Mouse (Mus musculus): ENCODE data around the gene Fbxo34. TPM values are rescaled to one million over a fixed set of nuclear protein-coding genes. Genes with fewer than 3 reads are reported as not detected.
"Not testable (repeated sequence)": the region's sequence is repeated elsewhere in the genome, so short reads cannot be mapped to it uniquely, and the experiment has no call there.

Fbxo34 gene
- polyA plus RNA-seq, 1 experiment from 2014 or later: 33.6 TPM

DNA sequence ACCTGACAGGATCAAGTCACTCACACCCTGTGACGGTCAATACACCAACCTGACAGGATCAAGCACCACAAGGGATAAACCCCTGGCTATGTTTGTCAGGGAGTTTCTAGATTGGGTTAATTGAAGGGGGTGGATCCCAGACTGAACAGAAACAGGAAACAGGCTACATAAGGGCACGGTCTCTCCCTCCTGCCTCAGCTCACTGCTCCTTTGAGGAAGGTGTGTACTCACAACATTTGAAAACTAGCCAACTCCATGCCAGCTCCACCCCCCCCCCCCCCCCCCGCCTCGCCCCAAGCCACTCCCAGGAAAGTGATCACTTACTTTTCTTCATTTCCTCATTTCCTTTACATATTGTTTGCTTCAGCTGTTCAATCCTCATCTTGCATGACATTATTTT, 104.0 kb downstream of the Fbxo34 start:
- no peak overlapping the region for H3K4me2 ChIP-seq (ENCODE audit: low read length)
- no peaks in the 10 kb centered on the region for H3K27me3 ChIP-seq (replicated peaks; ENCODE audit: control insufficient read depth, insufficient read depth, low read length)
- H3K9ac ChIP-seq (ENCODE audit: low read depth, low read length): no peak overlapping the region
- no peaks in the 10 kb centered on the region for H3K9me3 ChIP-seq (ENCODE audit: control insufficient read depth, low read length)
- H3K4me3 ChIP-seq (ENCODE audit: low read length): no peak overlapping the region
- H3K36me3 ChIP-seq (ENCODE audit: control insufficient read depth, insufficient read depth, low read length): peaks cover 12% of the 10 kb centered on the region; the same call in 1 of the 2 replicates
- ATAC-seq: no peak
- no peaks in the 10 kb centered on the region for H3K4me1 ChIP-seq (ENCODE audit: control insufficient read depth, insufficient read depth, low read depth, low read length)
- no peak overlapping the region for H3K27ac ChIP-seq (ENCODE audit: low read depth, low read length)
- 91% methylated on average over 4 of the region's 4 CpGs for WGBS

DNA sequence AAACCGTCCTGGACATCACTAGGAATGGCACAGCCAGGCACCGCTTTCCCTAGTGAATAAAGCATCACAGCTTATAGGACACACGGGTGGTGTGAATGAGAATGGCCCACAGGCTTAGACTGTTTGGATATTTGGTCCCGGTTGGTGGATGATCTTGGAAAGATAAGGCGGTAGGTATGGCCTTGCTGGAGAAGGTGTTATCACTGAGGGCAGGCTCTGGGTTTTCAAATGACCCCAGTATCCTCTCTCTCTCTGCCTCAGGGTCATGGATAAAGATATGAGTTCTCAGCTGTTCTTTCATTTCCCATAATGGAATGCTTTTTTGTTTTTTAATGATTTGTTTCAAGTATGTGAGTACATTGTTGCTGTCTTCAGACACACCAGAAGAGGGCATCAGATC, 105.0 kb downstream of the Fbxo34 start:
- 95% methylated on average over 5 of the region's 5 CpGs for WGBS
- Histone ChIP-seq H3K27me3 (replicated peaks; ENCODE audit: control insufficient read depth, insufficient read depth, low read length) (no peaks in the 10 kb centered on the region), H3K4me3 (ENCODE audit: low read length) (no peak overlapping the region), H3K4me2 (ENCODE audit: low read length) (no peak overlapping the region), H3K9ac (ENCODE audit: low read depth, low read length) (no peak overlapping the region), H3K36me3 (ENCODE audit: control insufficient read depth, insufficient read depth, low read length) (peaks cover 16% of the 10 kb centered on the region), H3K9me3 (ENCODE audit: control insufficient read depth, low read length) (no peaks in the 10 kb centered on the region), H3K27ac (ENCODE audit: low read depth, low read length) (no peak overlapping the region), H3K4me1 (ENCODE audit: control insufficient read depth, insufficient read depth, low read depth, low read length) (no peaks in the 10 kb centered on the region)
- no peak for ATAC-seq

DNA sequence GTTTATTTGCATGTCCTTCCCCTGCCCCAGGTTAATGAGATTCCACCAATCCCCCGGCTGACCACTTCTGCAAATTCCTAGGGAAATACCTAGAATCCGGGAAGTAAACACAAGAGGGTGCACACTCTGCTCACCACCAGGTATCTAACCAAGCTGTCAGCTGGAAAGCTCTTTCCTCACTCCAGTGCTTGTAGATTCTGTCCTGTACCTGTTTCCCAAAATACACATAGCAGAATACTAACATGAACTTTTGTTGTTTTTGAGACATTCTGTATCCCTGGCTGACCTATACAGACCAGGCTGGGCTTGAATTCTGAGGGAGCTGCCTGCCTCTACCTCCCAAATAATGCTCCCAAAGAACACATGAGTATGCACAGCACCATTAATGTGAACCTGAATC, 110.5 kb downstream of the Fbxo34 start:
- Histone ChIP-seq H3K9ac (ENCODE audit: low read depth, low read length) (no peak overlapping the region), H3K27me3 (replicated peaks; ENCODE audit: control insufficient read depth, insufficient read depth, low read length) (no peaks in the 10 kb centered on the region), H3K9me3 (ENCODE audit: control insufficient read depth, low read length) (no peaks in the 10 kb centered on the region), H3K4me2 (ENCODE audit: low read length) (no peak overlapping the region), H3K27ac (ENCODE audit: low read depth, low read length) (no peak overlapping the region), H3K36me3 (ENCODE audit: control insufficient read depth, insufficient read depth, low read length) (peaks cover 4% of the 10 kb centered on the region), H3K4me1 (ENCODE audit: control insufficient read depth, insufficient read depth, low read depth, low read length) (no peaks in the 10 kb centered on the region), H3K4me3 (ENCODE audit: low read length) (no peak overlapping the region)
- no peak for ATAC-seq
- WGBS: 84% methylated on average over 2 of the region's 2 CpGs

DNA sequence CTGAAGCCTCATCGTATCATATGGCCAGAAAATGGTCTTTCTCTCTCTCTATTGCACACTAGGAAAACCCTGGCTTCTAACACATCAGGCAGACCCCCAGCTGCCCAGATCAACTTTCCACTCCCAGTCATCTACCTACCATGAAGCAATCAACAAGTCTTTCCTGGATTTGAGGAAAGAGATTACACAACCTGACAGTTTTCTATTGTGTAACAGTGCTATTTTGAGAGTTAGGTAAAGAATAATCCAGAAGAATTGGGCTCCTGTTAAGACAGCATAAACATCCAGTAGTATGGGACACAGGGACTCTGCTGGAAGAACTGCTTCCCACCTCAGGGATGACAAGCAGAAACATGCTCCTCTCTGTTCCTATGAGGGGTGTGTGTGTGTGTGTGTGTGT, 112.3 kb downstream of the Fbxo34 start:
- H3K27me3 ChIP-seq (replicated peaks; ENCODE audit: control insufficient read depth, insufficient read depth, low read length): no peaks in the 10 kb centered on the region
- H3K9ac ChIP-seq (ENCODE audit: low read depth, low read length): no peak overlapping the region
- peaks cover 4% of the 10 kb centered on the region for H3K36me3 ChIP-seq (ENCODE audit: control insufficient read depth, insufficient read depth, low read length)
- peaks cover 6% of the 10 kb centered on the region for H3K4me1 ChIP-seq (ENCODE audit: control insufficient read depth, insufficient read depth, low read depth, low read length)
- no peak overlapping the region for H3K27ac ChIP-seq (ENCODE audit: low read depth, low read length)
- ATAC-seq: no peak
- H3K4me2 ChIP-seq (ENCODE audit: low read length): no peak overlapping the region
- WGBS: 97% methylated on average over 1 of the region's 1 CpGs
- no peaks in the 10 kb centered on the region for H3K9me3 ChIP-seq (ENCODE audit: control insufficient read depth, low read length)
- H3K4me3 ChIP-seq (ENCODE audit: low read length): no peak overlapping the region

DNA sequence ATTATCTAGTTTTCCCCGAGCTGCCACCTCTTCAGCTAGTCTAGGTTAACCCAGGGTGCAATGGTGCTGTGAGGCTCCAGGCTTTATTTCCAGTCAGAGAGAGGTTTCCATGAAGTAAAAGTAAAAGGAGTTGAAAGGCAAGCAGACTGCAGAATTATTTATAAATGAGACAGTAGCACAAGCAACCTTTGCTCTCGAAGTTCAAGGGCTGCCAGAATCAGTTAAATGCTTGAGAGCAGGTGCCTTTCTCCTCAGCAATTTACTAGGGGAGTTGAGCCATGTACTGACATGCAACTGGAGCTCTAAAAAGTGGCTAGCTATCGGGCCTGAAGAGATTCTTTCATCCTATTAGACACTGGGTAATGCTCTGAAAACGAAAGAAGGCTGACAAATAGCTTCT, 112.9 kb downstream of the Fbxo34 start:
- Histone ChIP-seq H3K27me3 (replicated peaks; ENCODE audit: control insufficient read depth, insufficient read depth, low read length) (no peaks in the 10 kb centered on the region), H3K9me3 (ENCODE audit: control insufficient read depth, low read length) (no peaks in the 10 kb centered on the region), H3K36me3 (ENCODE audit: control insufficient read depth, insufficient read depth, low read length) (peaks cover 4% of the 10 kb centered on the region), H3K4me2 (ENCODE audit: low read length) (no peak overlapping the region), H3K4me1 (ENCODE audit: control insufficient read depth, insufficient read depth, low read depth, low read length) (peaks cover 7% of the 10 kb centered on the region), H3K9ac (ENCODE audit: low read depth, low read length) (no peak overlapping the region), H3K4me3 (ENCODE audit: low read length) (no peak overlapping the region), H3K27ac (ENCODE audit: low read depth, low read length) (no peak overlapping the region)
- ATAC-seq: no peak
- 83% methylated on average over 4 of the region's 4 CpGs for WGBS

DNA sequence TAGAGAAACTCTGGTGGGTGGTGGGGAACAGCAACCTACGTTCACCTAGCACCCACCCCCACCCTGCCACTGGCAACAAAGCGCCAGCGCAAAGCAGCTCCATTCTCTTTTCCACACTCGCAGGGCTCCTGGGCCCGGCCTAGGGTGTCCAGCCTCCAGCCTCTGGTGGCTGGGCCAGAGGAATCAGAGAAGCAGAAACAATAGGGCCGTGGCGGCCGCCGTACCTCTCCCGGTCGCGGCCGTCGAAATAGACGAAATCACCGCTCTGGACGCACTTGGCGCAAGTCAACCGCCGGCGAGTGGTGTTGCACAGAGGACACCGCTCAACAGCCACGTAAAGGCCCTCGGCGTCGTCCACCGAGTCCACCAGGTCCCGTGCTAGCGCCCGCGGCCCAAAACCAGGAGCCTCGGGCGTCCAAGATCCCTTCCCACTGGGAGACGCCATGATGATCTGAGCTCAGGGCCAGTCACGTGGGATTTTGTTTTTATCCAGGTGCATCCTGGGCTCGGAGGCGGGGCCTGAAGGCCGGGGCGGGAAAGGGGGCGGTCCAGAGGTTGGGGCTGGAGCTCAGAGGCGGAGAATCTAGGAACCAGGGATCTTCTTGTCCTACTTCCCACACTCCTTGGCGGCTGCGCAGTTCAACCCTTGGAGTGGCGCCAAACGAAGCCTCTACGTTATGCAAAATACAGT, 117.9 kb downstream of the Fbxo34 start:
- under 1% methylated on average over 46 of the region's 46 CpGs for WGBS
- H3K4me3 ChIP-seq (ENCODE audit: low read length): peak overlapping the region; percentile 66

DNA sequence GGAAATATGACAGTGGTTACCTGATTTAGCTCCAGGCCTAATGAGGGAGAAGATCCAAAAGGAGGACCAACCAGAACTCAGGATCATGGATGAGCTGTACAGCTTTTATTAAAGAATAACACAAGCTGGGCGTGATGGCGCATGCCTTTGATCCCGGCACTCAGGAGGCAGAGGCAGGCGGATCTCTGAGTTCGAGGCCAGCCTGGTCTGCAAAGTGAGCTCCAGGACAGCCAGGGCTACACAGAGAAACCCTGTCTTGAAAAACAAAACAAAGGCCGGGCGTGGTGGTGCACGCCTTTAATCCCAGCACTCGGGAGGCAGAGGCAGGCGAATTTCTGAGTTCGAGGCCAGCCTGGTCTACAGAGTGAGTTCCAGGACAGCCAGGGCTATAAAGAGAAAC, 120.3 kb downstream of the Fbxo34 start, which contains the start of gene Atg14:
Gene Atg14, minus strand, starts transcription at position 101 of the 400 bp plus-strand sequence.
- not testable (repeated sequence) for H3K9ac ChIP-seq (ENCODE audit: low read depth, low read length); H3K4me1 ChIP-seq (ENCODE audit: control insufficient read depth, insufficient read depth, low read depth, low read length); ATAC-seq; H3K27me3 ChIP-seq (replicated peaks; ENCODE audit: control insufficient read depth, insufficient read depth, low read length); H3K36me3 ChIP-seq (ENCODE audit: control insufficient read depth, insufficient read depth, low read length); H3K27ac ChIP-seq (ENCODE audit: low read depth, low read length); H3K4me3 ChIP-seq (ENCODE audit: low read length); H3K9me3 ChIP-seq (ENCODE audit: control insufficient read depth, low read length); H3K4me2 ChIP-seq (ENCODE audit: low read length)
- 93% methylated on average over 11 of the region's 11 CpGs for WGBS

More for the DNA sequence above, 117.9 kb downstream of the Fbxo34 start:
- peak; percentile 99 for ATAC-seq
- Histone ChIP-seq H3K27ac (ENCODE audit: low read depth, low read length) (peak overlapping the region; percentile 62), H3K4me1 (ENCODE audit: control insufficient read depth, insufficient read depth, low read depth, low read length) (peaks cover 7% of the 10 kb centered on the region), H3K9ac (ENCODE audit: low read depth, low read length) (peak overlapping the region; percentile 88), H3K4me2 (ENCODE audit: low read length) (peak overlapping the region; percentile 90), H3K9me3 (ENCODE audit: control insufficient read depth, low read length) (no peaks in the 10 kb centered on the region), H3K27me3 (replicated peaks; ENCODE audit: control insufficient read depth, insufficient read depth, low read length) (no peaks in the 10 kb centered on the region), H3K36me3 (ENCODE audit: control insufficient read depth, insufficient read depth, low read length) (no peaks in the 10 kb centered on the region)

DNA sequence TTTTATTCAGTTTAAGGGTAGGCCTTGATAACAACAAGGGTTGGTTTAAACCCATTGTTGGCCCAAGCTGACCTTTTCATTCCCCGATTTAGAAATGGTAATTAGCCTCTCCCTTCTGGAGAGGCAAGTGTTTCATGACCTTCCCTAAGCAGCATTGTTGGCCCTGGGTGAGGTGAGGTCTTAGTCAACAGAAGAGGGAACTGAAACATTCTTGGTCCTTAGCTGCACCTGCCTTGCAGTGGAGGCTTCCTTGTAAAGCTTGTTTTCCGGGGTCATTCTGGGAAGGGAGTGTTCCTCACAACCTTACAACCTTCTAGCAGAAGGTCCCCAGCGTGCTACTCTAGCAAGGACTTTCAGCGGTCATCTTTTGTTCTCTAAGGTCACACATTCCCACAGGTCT, 122.5 kb downstream of the Fbxo34 start:
- H3K4me2 ChIP-seq (ENCODE audit: low read length): no peak overlapping the region
- ATAC-seq: no peak
- WGBS: 82% methylated on average over 4 of the region's 4 CpGs
- no peaks in the 10 kb centered on the region for H3K27me3 ChIP-seq (replicated peaks; ENCODE audit: control insufficient read depth, insufficient read depth, low read length)
- no peaks in the 10 kb centered on the region for H3K36me3 ChIP-seq (ENCODE audit: control insufficient read depth, insufficient read depth, low read length)
- H3K9ac ChIP-seq (ENCODE audit: low read depth, low read length): no peak overlapping the region
- no peak overlapping the region for H3K27ac ChIP-seq (ENCODE audit: low read depth, low read length)
- H3K4me3 ChIP-seq (ENCODE audit: low read length): no peak overlapping the region
- no peaks in the 10 kb centered on the region; the same call in 1 of the 2 replicates for H3K4me1 ChIP-seq (ENCODE audit: control insufficient read depth, insufficient read depth, low read depth, low read length)
- no peaks in the 10 kb centered on the region for H3K9me3 ChIP-seq (ENCODE audit: control insufficient read depth, low read length)

DNA sequence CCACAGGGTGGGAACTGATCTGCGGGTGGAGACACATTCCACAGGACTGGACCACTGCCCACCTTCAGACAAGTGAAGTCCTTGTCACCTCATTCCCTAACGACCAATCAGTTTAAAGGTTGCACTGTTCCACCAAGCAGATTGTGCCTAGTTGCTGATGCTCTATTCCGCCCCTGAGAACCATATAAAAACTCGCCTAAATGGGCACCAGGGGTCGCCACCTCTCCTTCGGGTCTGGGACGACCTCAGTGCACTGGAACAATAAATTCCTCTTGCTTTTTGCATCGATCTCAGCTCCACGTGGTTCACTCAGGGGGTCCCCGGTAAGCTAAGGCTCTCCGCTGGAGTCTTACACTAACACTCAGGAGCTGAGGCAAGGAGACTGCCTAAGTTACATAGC, 124.5 kb downstream of the Fbxo34 start:
- 70% methylated on average over 11 of the region's 11 CpGs for WGBS
- Histone ChIP-seq H3K4me3 (ENCODE audit: low read length) (no peak overlapping the region), H3K4me2 (ENCODE audit: low read length) (no peak overlapping the region), H3K4me1 (ENCODE audit: control insufficient read depth, insufficient read depth, low read depth, low read length) (no peaks in the 10 kb centered on the region), H3K9ac (ENCODE audit: low read depth, low read length) (no peak overlapping the region), H3K36me3 (ENCODE audit: control insufficient read depth, insufficient read depth, low read length) (no peaks in the 10 kb centered on the region), H3K27me3 (replicated peaks; ENCODE audit: control insufficient read depth, insufficient read depth, low read length) (no peaks in the 10 kb centered on the region), H3K9me3 (ENCODE audit: control insufficient read depth, low read length) (no peaks in the 10 kb centered on the region), H3K27ac (ENCODE audit: low read depth, low read length) (no peak overlapping the region)
- ATAC-seq: no peak
